Mouse (Mus musculus) testis, adult 2 months (tissue): ENCODE data around the gene Ccdc130.

Experiments used
- CTCF ChIP-seq: fragments of 200-500 bp; IDR thresholded peaks from 2 replicates; pipeline ENCODE4 v1.5.1; 2012; ENCODE audit warnings: low read depth, mild to moderate bottlenecking, inconsistent platforms, low read length, moderate library complexity; ENCODE audit not compliant: control insufficient read depth, insufficient read depth, insufficient replicate concordance
- POLR2A ChIP-seq: fragments of 200-500 bp; IDR thresholded peaks from 2 replicates; pipeline ENCODE4 v1.6.1; 2012; ENCODE audit warnings: low read depth, mild to moderate bottlenecking, inconsistent platforms, low read length, moderate library complexity; ENCODE audit not compliant: control insufficient read depth

DNA sequence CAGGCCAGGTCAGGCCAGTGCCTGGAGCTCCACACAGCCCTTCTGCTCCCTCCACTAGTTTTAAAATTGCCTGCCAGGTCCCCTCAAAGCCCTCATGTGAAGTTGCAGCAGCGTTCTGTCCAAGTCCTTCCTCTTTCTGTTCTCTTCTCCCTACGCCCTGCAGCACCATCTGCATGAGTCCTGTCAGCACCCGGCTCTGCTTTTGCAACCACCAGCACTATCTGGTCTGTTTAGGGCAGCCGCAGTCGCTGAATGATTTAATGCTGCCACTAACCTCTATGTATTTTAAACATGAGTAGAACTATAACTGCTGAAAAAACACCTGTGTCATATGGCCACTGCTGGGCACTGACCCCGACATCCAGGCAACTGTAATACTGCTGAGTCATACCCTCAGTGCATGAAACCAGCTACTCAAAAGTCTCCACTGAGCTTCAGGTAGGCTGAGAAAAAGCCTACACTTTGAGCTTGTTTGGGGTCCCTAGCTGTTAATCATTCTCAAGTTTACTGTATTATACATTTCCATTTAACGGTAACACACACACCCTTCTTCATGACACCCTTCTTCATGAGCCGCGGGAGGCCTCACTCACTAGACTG, 47.5 kb downstream of the Ccdc130 start:
- no peak for TF ChIP-seq CTCF
- TF ChIP-seq POLR2A = no peak
